Mouse (Mus musculus): ENCODE data around the gene Psmb8.
"Not testable (repeated sequence)": the region's sequence is repeated elsewhere in the genome, so short reads cannot be mapped to it uniquely, and the experiment has no call there.

Gene Psmb8

DNA sequence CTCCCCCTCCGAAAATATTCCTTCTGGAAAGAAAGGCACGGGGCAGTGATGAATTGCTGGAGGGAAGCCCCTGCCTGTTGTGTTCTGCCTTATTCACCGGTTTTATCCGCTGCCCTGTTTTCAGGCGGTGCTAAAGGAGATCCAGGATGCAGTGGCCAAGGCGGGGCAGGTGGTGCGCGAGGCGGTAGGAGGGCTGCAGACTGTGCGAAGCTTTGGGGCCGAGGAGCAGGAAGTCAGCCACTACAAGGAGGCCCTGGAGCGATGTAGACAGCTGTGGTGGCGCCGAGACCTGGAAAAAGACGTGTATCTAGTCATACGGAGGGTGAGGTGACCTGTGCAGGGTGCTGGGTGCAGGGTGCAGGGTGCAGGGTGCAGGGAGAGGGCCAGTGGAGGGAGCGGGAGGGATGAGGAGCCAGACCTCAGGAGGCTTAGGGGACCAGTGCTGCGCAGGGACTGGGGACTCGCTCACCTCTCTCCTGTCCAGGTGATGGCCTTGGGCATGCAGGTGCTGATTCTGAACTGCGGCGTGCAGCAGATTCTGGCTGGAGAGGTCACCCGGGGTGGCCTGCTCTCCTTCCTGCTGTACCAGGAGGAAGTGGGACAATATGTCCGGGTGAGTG, 14.3 kb downstream of the Psmb8 start:
- no peak for DNase-seq (ENCODE audit: low spot score in 2 of 2)

DNA sequence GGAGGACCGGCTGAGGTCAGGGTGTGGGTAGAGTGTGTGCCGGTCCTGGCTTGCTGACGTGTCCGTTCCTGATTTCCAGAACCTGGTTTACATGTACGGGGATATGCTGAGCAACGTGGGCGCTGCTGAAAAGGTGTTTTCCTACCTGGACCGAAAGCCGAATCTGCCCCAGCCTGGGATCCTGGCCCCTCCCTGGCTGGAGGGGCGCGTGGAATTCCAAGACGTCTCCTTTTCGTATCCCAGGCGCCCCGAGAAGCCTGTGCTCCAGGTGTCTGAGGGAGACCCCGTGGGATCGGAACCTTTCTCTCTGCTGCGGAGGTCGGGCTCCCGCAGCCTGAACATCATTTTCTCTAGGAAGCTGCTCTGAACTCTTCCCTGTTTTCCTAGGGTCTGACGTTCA, 16.4 kb downstream of the Psmb8 start:
- no peak for DNase-seq (ENCODE audit: low spot score in 2 of 2)

DNA sequence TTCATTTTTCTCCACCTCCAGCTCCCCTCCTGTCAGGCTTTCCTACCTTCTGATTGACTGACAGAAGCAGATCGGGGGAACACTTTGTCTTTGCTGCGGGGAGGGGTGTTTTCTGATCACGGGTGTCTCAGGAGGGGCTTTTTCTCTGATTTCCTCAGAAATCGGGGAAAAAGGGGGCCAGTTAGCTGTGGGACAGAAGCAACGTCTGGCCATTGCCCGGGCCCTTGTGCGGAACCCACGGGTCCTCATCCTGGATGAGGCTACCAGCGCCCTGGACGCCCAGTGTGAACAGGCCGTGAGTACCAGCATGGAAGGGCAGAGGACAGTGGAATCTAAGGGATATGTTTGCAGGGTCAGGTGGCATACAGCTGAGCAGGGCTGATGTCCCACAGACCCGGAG, 17.7 kb downstream of the Psmb8 start:
- DNase-seq (ENCODE audit: low spot score in 2 of 2) = no peak

DNA sequence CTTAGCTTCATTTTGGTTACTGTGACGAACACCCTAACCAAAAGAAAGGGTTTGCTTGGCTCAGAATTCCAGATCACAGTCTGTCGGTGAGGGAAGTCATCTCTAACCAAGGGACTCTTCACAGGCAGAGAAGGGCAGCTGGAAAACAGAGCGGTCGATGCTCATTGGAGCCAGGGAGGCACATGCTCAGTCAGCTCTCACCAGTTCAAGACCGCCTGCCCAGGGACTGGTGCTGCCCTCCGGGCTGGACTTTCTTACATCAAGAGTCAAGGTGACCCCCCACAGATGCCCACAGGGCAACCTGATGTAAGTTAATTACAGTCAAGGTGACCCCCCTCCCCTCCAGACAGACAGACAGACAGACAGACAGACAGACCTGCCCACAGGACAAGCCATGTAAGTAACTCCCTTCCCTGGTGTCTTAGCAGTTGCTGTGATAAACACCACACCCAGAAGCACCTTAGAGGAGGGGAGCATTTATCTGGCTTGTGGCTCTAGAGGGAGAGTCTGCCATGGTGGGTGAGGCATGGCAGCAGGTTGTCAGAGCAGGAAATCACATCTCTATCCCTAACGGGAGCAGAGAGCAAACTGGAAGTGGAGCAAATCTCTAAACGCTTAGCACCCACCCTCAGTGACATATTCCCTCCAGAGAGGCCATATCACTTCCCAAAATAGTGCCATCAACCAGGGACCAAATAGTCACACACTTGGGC, 19.9 kb downstream of the Psmb8 start:
- DNase-seq (ENCODE audit: low spot score in 2 of 2) = no peak

DNA sequence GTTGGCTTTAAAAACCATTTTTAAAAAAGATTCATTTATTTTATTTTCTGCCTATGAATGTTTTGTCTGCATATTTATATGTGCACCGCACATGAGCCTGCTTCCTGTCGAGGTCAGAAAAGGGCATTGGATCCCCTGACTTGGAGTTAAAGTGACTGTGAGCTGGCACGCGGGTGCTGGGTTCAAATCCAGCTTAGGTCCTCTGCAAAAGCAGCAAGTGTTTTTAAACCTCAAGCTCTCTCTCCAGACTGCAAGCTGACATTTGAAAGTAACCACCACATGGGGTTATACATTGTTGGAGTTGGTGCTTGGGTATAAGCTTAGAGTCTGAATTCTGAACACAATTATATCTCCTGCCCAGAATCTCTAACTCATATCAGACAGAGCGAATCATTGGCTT, 20.5 kb downstream of the Psmb8 start:
- DNase-seq (ENCODE audit: low spot score in 2 of 2) = no peak

DNA sequence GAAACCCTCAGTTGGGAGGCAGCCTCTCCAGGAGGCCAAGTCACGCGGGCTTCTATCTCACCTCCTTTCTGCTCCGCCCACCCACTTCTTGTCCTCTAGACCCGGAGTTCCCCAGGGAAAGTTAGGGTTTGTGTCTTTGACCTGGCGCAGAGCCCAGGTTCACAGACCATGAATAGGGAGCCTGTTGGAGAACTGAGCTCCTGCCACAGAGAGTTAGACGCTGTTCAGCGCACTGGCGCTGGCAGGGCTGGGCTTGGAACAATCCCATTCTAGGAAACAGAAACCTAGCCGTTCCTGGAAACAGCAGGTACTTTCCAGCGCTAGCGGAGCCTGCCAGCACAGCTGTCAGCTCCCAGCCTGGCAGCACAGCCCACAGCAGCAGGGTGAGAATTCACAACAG, 21.2 kb downstream of the Psmb8 start:
- DNase-seq (ENCODE audit: low spot score in 2 of 2) = peak in 1 of 2 experiments; percentile 71

DNA sequence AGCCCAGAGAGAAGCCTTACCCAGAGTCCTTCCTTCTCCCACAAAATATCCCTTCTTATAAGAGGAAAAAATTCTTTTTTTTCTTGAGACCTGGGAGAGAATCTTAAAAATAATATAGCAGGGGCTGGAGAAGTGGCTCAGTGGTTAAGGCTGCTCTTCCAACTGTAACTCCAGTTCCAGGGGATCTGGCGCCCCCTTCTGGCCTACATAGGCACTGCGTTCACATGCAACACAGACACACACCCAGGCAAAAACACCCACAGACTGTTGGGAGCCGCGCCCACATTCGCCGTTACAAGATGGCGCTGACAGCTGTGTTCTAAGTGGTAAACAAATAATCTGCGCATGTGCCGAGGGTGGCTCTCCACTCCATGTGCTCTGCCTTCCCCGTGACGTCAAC, 21.6 kb downstream of the Psmb8 start:
- peak in 1 of 2 experiments; percentile 44 for DNase-seq (ENCODE audit: low spot score in 2 of 2)

DNA sequence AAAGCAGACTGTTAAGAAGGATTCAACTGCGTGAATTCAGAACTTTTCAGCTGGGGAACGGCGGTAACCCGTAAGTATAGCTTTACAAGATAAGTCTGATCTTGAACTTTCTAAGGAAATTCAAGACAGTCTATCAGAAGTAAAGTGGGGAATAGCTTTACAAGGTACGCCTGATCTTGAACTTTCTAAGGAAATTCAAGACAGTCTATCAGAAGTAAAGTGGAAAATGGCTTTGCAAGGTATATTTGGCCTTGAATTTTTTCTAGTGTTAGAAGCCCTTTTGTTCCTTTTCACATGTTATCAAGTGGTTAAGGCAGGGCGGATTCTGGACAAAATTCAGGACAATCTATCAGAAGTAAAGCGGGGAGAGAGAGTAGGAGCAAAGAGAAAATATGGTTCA, 22.3 kb downstream of the Psmb8 start:
- DNase-seq (ENCODE audit: low spot score in 2 of 2) = not testable (repeated sequence)

DNA sequence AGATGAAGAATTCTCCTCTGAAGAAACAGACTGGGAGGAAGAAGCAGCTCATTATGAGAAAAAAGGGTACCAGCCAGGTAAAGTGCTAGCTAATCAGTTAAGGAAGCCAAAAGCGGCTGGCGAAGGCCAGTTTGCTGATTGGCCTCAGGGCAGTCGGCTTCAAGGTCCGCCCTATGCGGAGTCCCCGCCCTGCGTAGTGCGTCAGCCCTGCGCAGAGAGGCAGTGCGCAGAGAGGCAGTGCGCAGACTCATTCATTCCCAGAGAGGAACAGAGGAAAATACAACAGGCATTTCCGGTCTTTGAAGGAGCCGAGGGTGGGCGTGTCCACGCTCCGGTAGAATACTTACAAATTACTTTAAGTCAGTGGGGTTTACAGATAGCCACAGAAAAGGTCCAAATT, 22.9 kb downstream of the Psmb8 start:
- DNase-seq (ENCODE audit: low spot score in 2 of 2) = not testable (repeated sequence)

DNA sequence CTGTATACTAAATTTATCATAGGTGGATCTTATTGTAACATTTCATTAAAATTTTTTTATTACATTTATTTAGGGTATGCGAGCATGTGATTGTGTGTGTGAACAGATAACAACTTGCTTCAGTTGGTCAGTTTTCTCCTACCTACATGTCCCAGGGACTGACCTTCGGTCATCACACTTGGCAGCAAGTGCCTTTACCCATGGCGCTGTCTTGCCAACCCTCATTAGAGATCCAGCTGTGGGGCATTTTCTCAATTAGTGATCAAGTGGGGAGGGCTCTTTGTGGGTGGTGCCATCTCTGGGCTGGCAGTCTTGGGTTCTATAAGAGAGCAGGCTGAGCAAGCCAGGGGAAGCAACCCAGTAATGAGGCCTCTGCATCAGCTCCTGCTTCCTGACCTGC, 27.3 kb downstream of the Psmb8 start:
- DNase-seq (ENCODE audit: low spot score in 2 of 2) = no peak

DNA sequence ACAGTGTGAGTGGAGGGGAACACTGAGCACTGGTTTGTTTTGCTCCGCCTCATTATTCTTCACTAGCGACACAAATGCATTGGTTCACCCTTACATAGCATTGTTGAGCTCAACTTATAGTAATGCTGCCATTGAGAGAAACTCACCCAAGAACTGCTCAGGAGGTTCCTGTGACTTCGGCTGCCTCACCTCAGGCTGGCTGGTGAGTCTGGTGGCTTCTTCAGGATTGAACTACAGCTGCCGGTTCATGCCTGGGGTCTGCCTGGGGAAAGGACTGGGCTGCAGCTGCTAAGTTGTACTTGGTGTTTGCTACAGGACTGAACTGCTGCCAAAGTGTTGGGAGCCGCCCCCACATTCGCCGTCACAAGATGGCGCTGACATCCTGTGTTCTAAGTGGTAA, 27.9 kb downstream of the Psmb8 start:
- no peak for DNase-seq (ENCODE audit: low spot score in 2 of 2)

DNA sequence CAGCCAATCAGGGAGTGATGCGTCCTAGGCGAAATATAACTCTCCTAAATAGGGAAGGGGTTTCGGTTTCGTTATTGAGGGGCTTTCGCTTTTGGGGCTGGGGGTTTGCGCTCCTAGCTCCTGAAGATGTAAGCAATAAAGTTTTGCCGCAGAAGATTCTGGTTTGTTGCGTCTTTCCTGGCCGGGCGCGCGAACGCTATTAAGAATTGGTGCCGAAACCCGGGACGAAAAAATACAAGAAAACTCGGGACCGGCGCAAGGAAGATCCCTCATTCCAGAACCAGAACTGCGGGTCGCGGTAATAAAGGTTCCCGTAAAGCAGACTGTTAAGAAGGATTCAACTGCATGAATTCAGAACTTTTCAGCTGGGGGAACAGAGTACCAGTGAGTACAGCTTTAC, 28.4 kb downstream of the Psmb8 start:
- not testable (repeated sequence) for DNase-seq (ENCODE audit: low spot score in 2 of 2)

DNA sequence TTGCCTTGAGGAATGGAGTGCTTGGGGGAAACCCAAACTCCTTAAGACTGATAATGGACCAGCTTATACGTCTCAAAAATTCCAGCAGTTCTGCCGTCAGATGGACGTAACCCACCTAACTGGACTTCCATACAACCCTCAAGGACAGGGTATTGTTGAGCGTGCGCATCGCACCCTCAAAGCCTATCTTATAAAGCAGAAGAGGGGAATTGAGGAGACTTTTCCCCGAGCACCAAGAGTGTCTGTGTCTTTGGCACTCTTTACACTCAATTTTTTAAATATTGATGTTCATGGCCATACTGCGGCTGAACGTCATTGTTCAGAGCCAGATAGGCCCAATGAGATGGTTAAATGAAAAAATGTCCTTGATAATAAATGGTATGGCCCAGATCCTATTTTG, 33.5 kb downstream of the Psmb8 start:
- DNase-seq (ENCODE audit: low spot score in 2 of 2) = not testable (repeated sequence)

DNA sequence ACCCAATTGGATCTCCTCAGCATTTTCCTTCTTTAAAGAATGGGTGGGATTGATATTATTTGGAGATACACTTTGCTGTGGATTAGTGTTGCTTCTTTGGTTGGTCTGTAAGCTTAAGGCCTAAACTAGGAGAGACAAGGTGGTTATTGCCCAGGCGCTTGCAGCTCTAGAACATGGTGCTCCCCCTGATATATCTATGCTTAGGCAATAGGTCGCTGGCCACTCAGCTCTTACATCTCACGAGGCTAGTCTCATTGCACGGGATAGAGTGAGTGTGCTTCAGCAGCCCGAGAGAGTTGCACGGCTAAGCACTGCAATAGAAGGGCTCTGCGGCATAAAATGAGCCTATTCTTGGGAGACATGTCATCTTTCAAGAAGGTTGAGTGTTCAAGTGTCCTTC, 34.5 kb downstream of the Psmb8 start:
- DNase-seq (ENCODE audit: low spot score in 2 of 2) = not testable (repeated sequence)

DNA sequence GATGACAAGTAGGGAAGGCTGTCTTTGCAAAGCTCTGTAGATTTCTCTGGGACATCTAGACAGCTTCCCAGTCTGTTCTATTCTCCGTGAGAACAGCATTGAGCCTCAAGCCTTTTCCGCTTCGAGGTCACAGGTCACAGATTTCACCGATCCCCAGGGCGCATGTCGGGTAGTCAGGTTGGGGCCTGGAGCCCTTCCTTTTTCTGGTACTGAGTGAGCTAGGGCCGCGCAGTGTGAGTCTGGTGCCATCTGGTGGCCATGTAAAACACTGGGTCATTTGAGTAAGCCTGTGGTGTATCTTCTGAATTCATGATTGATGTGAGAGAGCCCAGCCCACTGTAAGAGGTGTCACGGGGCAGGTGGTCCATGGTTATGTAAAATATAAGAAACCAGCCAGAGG, 37.4 kb downstream of the Psmb8 start:
- peak; percentile 55 to 77 for DNase-seq (ENCODE audit: low spot score in 2 of 2)

DNA sequence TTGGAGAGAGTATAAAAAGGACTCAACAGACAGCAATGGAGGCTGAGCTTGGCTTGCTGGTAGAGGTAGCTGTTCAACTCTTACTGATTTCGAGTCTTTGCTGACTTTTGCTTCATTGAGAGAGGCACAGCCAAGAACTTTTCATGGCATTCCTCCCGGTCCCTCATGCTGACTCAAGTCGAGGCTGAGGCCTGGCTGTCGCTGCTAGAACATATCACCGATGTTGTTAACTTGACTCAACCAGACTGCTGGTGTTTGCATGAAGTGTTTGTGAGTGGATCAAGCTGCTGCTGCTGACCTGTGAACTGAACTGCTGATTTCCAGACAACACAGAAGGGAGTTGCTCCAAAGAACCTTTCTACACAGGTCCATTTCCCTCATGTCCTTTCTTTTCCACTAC, 39.2 kb downstream of the Psmb8 start:
- no peak for DNase-seq (ENCODE audit: low spot score in 2 of 2)

DNA sequence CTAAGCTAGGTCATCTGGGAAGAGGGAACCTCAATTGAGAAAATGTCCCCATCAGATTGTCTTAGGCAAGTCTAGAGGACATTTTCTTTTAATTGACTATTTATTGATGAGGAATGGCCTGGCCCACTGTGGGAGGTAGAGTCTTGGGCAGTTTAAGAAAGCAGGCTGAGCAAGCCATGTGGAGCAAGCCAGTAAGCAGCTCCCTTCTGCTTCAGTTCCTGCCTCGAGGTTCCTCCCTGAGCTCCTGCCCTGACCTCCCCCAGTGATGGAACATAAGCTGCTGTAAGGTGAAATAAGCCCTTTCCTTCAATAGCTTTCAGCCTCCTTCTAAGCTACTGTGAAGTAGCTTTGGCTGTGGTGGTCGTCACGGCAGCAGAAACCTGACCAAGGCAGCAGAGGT, 40.2 kb downstream of the Psmb8 start:
- DNase-seq (ENCODE audit: low spot score in 2 of 2) = no peak

DNA sequence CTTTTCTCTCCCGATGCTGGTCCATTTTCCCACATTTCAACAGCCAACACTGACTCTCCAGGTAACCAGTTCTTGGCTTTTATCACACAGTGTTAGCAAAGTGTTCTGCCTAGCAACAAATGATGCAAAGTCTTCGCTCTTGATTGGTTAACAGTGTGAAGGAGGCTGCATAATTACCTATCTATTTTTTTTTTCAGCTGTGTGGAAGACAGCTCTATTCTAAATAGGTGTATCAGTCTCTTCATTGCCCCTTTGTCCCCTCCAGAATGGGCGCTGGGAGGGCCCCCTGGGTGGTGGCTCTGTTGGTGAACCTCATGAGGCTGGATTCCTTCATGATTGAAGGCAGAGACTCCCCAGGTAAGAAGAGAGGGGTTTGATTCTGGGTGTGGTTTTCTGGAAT, 41.2 kb downstream of the Psmb8 start, which contains the start of gene H2-Ob:
Gene H2-Ob, plus strand, starts transcription at position 198 of the 400 bp plus-strand sequence.
- DNase-seq (ENCODE audit: low spot score in 2 of 2) = no peak

DNA sequence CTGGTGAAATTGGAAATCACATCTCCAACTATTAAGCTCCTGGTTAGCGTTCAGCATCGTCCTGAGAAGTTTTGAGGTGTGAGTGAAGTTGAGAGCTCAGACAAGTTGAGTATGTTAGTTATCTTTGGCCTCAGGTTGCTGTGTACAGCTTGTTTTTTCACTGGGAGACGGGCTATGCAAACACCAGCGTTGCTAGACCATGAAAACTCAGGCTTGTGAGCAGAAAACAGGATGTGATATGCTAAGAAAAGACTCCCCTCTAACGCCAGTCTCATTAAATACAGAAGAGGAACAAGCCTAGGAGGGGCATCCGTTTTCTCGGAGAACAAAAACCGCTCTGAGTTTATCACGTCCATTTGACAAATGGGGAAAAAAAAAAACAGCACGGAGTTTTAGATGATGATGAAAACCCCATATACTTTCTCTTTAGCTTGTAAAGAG, 42.1 kb downstream of the Psmb8 start:
- DNase-seq (ENCODE audit: low spot score in 2 of 2) = no peak

DNA sequence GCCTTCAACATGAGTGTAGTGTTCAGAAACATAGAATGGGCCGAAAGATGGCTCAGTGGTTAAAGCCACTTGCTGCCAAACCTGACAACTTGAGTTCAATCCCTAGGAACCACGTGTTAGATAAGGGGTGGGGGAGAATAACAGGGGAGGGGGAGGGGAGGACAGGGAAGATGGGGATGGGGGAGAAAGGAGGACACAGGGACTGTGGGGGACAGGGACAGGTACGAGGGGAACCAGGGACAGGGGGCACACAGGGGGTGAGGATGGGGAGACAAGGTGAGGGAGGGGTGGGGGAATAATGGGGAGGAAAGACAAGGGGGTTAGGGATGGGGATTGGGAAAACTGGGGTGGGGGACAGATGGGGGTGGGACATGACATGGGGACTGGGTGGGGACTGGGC, 42.8 kb downstream of the Psmb8 start:
- no peak for DNase-seq (ENCODE audit: low spot score in 2 of 2)

DNA sequence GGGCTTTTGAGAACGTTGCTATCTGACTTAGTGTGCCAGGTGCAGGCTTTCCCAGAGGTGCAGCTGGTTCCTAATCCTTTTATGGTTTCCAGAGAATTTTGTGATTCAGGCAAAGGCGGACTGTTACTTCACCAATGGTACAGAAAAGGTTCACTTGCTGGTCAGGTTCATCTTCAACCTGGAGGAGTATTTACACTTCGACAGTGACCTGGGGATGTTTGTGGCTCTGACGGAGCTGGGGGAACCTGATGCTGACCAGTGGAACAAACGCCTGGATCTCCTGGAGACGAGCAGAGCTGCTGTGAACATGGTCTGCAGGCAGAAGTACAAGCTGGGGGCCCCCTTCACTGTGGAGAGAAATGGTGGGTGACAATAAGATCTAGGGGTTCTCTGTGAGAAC, 43.4 kb downstream of the Psmb8 start:
- no peak for DNase-seq (ENCODE audit: low spot score in 2 of 2)

DNA sequence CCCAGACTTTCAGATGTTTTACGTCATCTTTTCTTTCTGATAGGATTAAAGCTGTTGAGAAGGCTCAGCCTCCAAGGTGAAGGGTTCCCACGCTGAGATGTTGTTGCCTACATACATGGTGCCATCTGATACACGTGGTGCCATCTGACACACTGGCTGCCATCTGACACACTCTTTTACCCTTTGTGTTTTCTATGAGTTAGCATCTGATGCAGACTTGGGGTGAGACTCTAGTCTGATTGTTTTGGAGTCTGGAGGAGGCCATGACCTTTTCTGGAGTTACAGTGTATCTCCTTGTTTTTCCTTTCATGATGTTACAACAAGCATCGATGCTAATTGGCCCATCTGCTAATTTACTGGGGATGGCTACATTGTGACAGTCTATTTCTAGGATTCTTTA, 47.1 kb downstream of the Psmb8 start:
- no peak for DNase-seq (ENCODE audit: low spot score in 2 of 2)

DNA sequence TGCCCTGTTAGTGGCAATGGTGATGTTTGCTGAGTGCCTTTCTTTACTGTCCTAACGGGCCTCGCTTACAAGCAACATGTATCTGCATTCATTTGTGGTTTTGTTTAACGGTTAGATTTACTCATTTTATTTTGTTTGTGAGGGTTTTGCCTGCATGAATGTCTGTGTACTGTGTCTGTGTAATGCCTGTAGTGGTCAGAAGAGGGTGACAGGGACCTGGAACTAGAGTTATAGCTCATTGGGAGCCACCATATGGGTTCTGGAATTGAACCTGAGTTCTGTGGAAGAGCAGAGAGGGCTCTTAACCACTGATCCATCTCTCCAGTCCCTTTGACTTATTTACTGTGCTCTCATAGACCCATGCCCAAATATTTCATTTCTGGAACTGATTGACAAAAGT, 49.5 kb downstream of the Psmb8 start:
- DNase-seq (ENCODE audit: low spot score in 2 of 2) = no peak

DNA sequence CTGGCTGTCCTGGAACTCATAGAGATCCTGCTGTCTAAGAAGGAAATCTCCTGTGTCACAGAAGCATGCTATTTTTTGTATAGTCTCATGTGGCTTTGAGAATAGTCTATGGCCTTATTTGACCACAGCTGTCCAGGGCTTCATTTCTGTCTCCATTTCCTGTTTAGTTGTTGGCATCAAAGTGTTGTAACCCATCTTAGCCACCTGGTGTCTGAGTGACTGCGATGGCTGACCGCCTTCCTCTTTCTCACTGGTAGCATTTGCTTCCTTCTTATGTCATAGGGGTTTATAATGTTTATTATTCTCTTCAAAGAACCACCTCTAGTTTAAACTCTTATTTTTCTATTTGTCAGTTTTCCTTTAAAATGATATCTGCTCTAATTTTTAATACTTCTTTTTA, 51.2 kb downstream of the Psmb8 start:
- no peak for DNase-seq (ENCODE audit: low spot score in 2 of 2)

Data from urinary bladder, postnatal 36 days (tissue).